Mouse (Mus musculus) cerebellum, adult 2 months (tissue): ENCODE measurements around the gene Slc39a11.

ENCODE experiments used
- CTCF ChIP-seq: fragments of 200-500 bp; IDR thresholded peaks from 2 replicates; pipeline ENCODE4 v1.5.1; 2011; ENCODE audit warnings: low read depth, mild to moderate bottlenecking, control low read depth, low read length, moderate library complexity, borderline replicate concordance; ENCODE audit not compliant: insufficient read depth
- POLR2A ChIP-seq: fragments of 200-500 bp; IDR thresholded peaks from 2 replicates; pipeline ENCODE4 v1.6.1; 2011; ENCODE audit warnings: low read length, control low read depth, borderline replicate concordance; ENCODE audit not compliant: insufficient read depth

- no peak for TF ChIP-seq POLR2A
- no peak for TF ChIP-seq CTCF
Measured at GRCm38 (mm10) chr11:113487603-113488335, 162.1 kb downstream of the Slc39a11 start.
